ENCODE assay signal across 28 mouse cellular contexts in genomic region chr9:84555237-84555636, GRCm38 (mm10).
DNase-seq lines count a peak whose midpoint lies in the region; ATAC-seq and TF ChIP-seq lines count a peak whose summit lies in the region.
"Had no signal": no experiment of that assay in that cellular context is flagged by ENCODE, and none has a peak within 500 bp of the region (broad histone marks: within the 10 kb centered on the region; RNA-seq: fewer than 3 reads in every experiment).

No protein-coding gene starts in this region.

- no peaks in the 10 kb centered on the region for H3K9me3 ChIP-seq in kidney, embryonic 16.5 days (ENCODE audit: low read length)
- H3K9me3 ChIP-seq in limb, embryonic 14.5 days (ENCODE audit: control insufficient read depth, low read length), result no peaks in the 10 kb centered on the region
- H3K9me3 ChIP-seq in limb, embryonic 10.5 days (replicated peaks), result no peaks in the 10 kb centered on the region
- H3K9me3 ChIP-seq in stomach, embryonic 15.5 days, result no peaks in the 10 kb centered on the region
- H3K9me3 ChIP-seq: embryonic facial prominence, embryonic 15.5 days; hindbrain, embryonic 15.5 days; liver, embryonic 15.5 days; neural tube, embryonic 12.5 days had no signal

- DNase-seq in embryo, embryonic 10 days (ENCODE audit: low spot score), result peak; percentile 11
- no peak for DNase-seq in embryo, embryonic 9.5 days (ENCODE audit: extremely low spot score)
- no peak for DNase-seq in kidney, postnatal 25 days
- DNase-seq in limb, embryonic 14.5 days (ENCODE audit: low spot score), result peak; percentile 34
- DNase-seq in limb, embryonic 10.5 days (ENCODE audit: low spot score), result no peak
- DNase-seq in cerebellum, adult 8-10 months, result no peak
- DNase-seq: adrenal gland, adult 2 months; adrenal gland, postnatal 36 days; cerebellum, adult 18-20 months; cerebellum, postnatal 14 days; gastrocnemius, postnatal 14 days; layer of hippocampus, postnatal 36 days; lung, postnatal 36 days; right cerebral cortex, adult 18-20 months; spleen, adult 18-20 months had no signal

- no peaks in the 10 kb centered on the region; the same call in 1 of the 2 replicates for H3K4me1 ChIP-seq in kidney, embryonic 16.5 days (ENCODE audit: insufficient read depth, low read length)
- peaks cover 8% of the 10 kb centered on the region; the same call in 1 of the 2 replicates for H3K4me1 ChIP-seq in limb, embryonic 14.5 days (ENCODE audit: control insufficient read depth, insufficient read depth, low read length)
- 0 out of 2 replicates have a peak, but pooled peaks cover 6% of the 10 kb centered on the region for H3K4me1 ChIP-seq in limb, embryonic 10.5 days
- no peaks in the 10 kb centered on the region for H3K4me1 ChIP-seq in stomach, embryonic 15.5 days
- H3K4me1 ChIP-seq: embryonic facial prominence, embryonic 15.5 days; hindbrain, embryonic 15.5 days; liver, embryonic 15.5 days; neural tube, embryonic 12.5 days had no signal

- no peak for TF ChIP-seq POLR2A in limb, embryonic 14.5 days (IDR thresholded peaks at IDR 0.05; ENCODE audit: borderline replicate concordance, extremely low read depth, insufficient read depth, insufficient read length)

- no peaks in the 10 kb centered on the region for H3K36me3 ChIP-seq in kidney, embryonic 16.5 days (ENCODE audit: insufficient read depth, low read length)
- no peaks in the 10 kb centered on the region for H3K36me3 ChIP-seq in limb, embryonic 14.5 days (ENCODE audit: control insufficient read depth, insufficient read depth, low read length)
- no peaks in the 10 kb centered on the region for H3K36me3 ChIP-seq in limb, embryonic 10.5 days
- H3K36me3 ChIP-seq in stomach, embryonic 15.5 days, result no peaks in the 10 kb centered on the region
- H3K36me3 ChIP-seq: embryonic facial prominence, embryonic 15.5 days; hindbrain, embryonic 15.5 days; liver, embryonic 15.5 days; neural tube, embryonic 12.5 days had no signal

- H3K4me2 ChIP-seq in kidney, embryonic 16.5 days (replicated peaks; ENCODE audit: low read depth, low read length), result no peak overlapping the region
- H3K4me2 ChIP-seq in limb, embryonic 14.5 days (replicated peaks; ENCODE audit: low read depth, low read length, severe bottlenecking), result no peak overlapping the region
- H3K4me2 ChIP-seq in stomach, embryonic 15.5 days, result no peak overlapping the region
- H3K4me2 ChIP-seq: embryonic facial prominence, embryonic 15.5 days; heart, embryonic 11.5 days; hindbrain, embryonic 15.5 days; liver, embryonic 15.5 days; midbrain, embryonic 11.5 days; neural tube, embryonic 12.5 days had no signal

- ATAC-seq in kidney, embryonic 16.5 days (ENCODE audit: low FRiP score, low TSS enrichment), result peak; percentile 93
- ATAC-seq in limb, embryonic 14.5 days (ENCODE audit: low FRiP score, low read depth), result no peak
- ATAC-seq in stomach, embryonic 15.5 days (ENCODE audit: insufficient read depth, low FRiP score, low read depth), result peak; percentile 39; the same call in 1 of the 2 replicates
- ATAC-seq: activated CD4-positive, CD25-positive, alpha-beta regulatory T cell, adult 4 months; forebrain, embryonic 14.5 days; inflammation-experienced regulatory T-cells, adult 6 months had no signal

- 8% methylated on average over 2 of the region's 2 CpGs for WGBS in kidney, embryonic 16.5 days
- WGBS in limb, embryonic 14.5 days, result 28% methylated on average over 2 of the region's 2 CpGs
- 45% methylated on average over 2 of the region's 2 CpGs for WGBS in limb, embryonic 10.5 days
- WGBS in stomach, embryonic 15.5 days, result 28% methylated on average over 2 of the region's 2 CpGs

- H3K27ac ChIP-seq in kidney, embryonic 16.5 days (ENCODE audit: low read length), result no peak overlapping the region
- no peak overlapping the region for H3K27ac ChIP-seq in limb, embryonic 14.5 days (replicated peaks; ENCODE audit: low read depth, low read length)
- H3K27ac ChIP-seq in limb, embryonic 10.5 days, result no peak overlapping the region
- H3K27ac ChIP-seq in stomach, embryonic 15.5 days, result no peak overlapping the region
- H3K27ac ChIP-seq: embryonic facial prominence, embryonic 15.5 days; hindbrain, embryonic 15.5 days; liver, embryonic 15.5 days; neural tube, embryonic 12.5 days had no signal

- H3K9ac ChIP-seq in kidney, embryonic 16.5 days (replicated peaks; ENCODE audit: low read length), result no peak overlapping the region
- no peak overlapping the region for H3K9ac ChIP-seq in limb, embryonic 14.5 days (ENCODE audit: low read depth, low read length, severe bottlenecking)
- no peak overlapping the region for H3K9ac ChIP-seq in stomach, embryonic 15.5 days
- H3K9ac ChIP-seq: embryonic facial prominence, embryonic 15.5 days; hindbrain, embryonic 15.5 days; liver, embryonic 15.5 days; neural tube, embryonic 12.5 days had no signal

- no peaks in the 10 kb centered on the region for H3K27me3 ChIP-seq in kidney, embryonic 16.5 days (ENCODE audit: insufficient read depth, low read length)
- no peaks in the 10 kb centered on the region for H3K27me3 ChIP-seq in limb, embryonic 14.5 days (ENCODE audit: control insufficient read depth, insufficient read depth, low read length)
- H3K27me3 ChIP-seq in limb, embryonic 10.5 days (ENCODE audit: low read depth, poor library complexity, severe bottlenecking), result no peaks in the 10 kb centered on the region
- H3K27me3 ChIP-seq in stomach, embryonic 15.5 days (replicated peaks), result no peaks in the 10 kb centered on the region
- H3K27me3 ChIP-seq: CH12.LX; embryonic facial prominence, embryonic 15.5 days; hindbrain, embryonic 15.5 days; liver, embryonic 15.5 days; neural tube, embryonic 12.5 days had no signal

- H3K4me3 ChIP-seq in kidney, embryonic 16.5 days (ENCODE audit: low read length), result no peak overlapping the region
- no peak overlapping the region for H3K4me3 ChIP-seq in limb, embryonic 14.5 days (replicated peaks; ENCODE audit: low read length)
- H3K4me3 ChIP-seq in limb, embryonic 10.5 days, result no peak overlapping the region
- H3K4me3 ChIP-seq in stomach, embryonic 15.5 days (replicated peaks), result no peak overlapping the region
- H3K4me3 ChIP-seq: embryonic facial prominence, embryonic 15.5 days; hindbrain, embryonic 15.5 days; liver, embryonic 15.5 days; myocyte; neural tube, embryonic 12.5 days had no signal

Comparison
In these comparisons a context has a peak if more than half of its experiments do, and no peak if none do; other contexts are left out.
1. DNase-seq: peak in embryo, embryonic 10 days (single experiment) and limb, embryonic 14.5 days (single experiment); none in embryo, embryonic 9.5 days (single experiment), kidney, postnatal 25 days (0 of 2), limb, embryonic 10.5 days (single experiment) and cerebellum, adult 8-10 months (single experiment).